Mouse (Mus musculus): ENCODE results near the gene Col4a3. TPM values are rescaled to one million over a fixed set of nuclear protein-coding genes. Genes with fewer than 3 reads are reported as not detected.

The Col4a3 gene
- polyA plus RNA-seq, 1 experiment from 2014 or later = 0.05 TPM

GRCm38 (mm10) chr1:82743962-82744361 is 157.2 kb downstream of the Col4a3 start:
- H3K9me3 ChIP-seq = no peaks in the 10 kb centered on the region
- H3K27ac ChIP-seq = no peak overlapping the region
- H3K4me1 ChIP-seq (replicated peaks) = no peaks in the 10 kb centered on the region
- peaks cover 37% of the 10 kb centered on the region for H3K36me3 ChIP-seq
- no peak for ATAC-seq (ENCODE audit: insufficient number of reproducible peaks, insufficient read depth, low FRiP score, low TSS enrichment, low read depth)
- no peaks in the 10 kb centered on the region for H3K27me3 ChIP-seq
- H3K4me2 ChIP-seq = no peak overlapping the region
- H3K9ac ChIP-seq (replicated peaks) = no peak overlapping the region
- no peak overlapping the region for H3K4me3 ChIP-seq (replicated peaks)
- WGBS = 92% methylated on average over 3 of the region's 3 CpGs

GRCm38 (mm10) chr1:82746408-82746807 is 159.7 kb downstream of the Col4a3 start:
- H3K9ac ChIP-seq (replicated peaks) = no peak overlapping the region
- no peak overlapping the region for H3K4me2 ChIP-seq
- no peak for ATAC-seq (ENCODE audit: insufficient number of reproducible peaks, insufficient read depth, low FRiP score, low TSS enrichment, low read depth)
- no peaks in the 10 kb centered on the region for H3K9me3 ChIP-seq
- H3K36me3 ChIP-seq = peaks cover 37% of the 10 kb centered on the region
- WGBS = 61% methylated on average over 4 of the region's 4 CpGs
- H3K27me3 ChIP-seq = no peaks in the 10 kb centered on the region
- H3K4me1 ChIP-seq (replicated peaks) = no peaks in the 10 kb centered on the region
- no peak overlapping the region for H3K27ac ChIP-seq
- H3K4me3 ChIP-seq (replicated peaks) = no peak overlapping the region

- ATAC-seq (ENCODE audit: insufficient number of reproducible peaks, insufficient read depth, low FRiP score, low TSS enrichment, low read depth) = no peak
- Histone ChIP-seq H3K36me3 (peaks cover 38% of the 10 kb centered on the region), H3K9me3 (no peaks in the 10 kb centered on the region), H3K27me3 (no peaks in the 10 kb centered on the region), H3K4me2 (no peak overlapping the region), H3K4me1 (replicated peaks) (no peaks in the 10 kb centered on the region), H3K27ac (no peak overlapping the region), H3K4me3 (replicated peaks) (no peak overlapping the region), H3K9ac (replicated peaks) (no peak overlapping the region)
- 89% methylated on average over 2 of the region's 2 CpGs for WGBS
Measured at GRCm38 (mm10) chr1:82747714-82748452, 161.2 kb downstream of the Col4a3 start.

- Histone ChIP-seq H3K4me2 (no peak overlapping the region), H3K27ac (no peak overlapping the region), H3K4me3 (replicated peaks) (no peak overlapping the region), H3K4me1 (replicated peaks) (no peaks in the 10 kb centered on the region), H3K36me3 (peaks cover 37% of the 10 kb centered on the region), H3K9ac (replicated peaks) (no peak overlapping the region), H3K27me3 (no peaks in the 10 kb centered on the region), H3K9me3 (0 out of 2 replicates have a peak, but pooled peaks cover 6% of the 10 kb centered on the region)
- WGBS = 88% methylated on average over 1 of the region's 1 CpGs
- ATAC-seq (ENCODE audit: insufficient number of reproducible peaks, insufficient read depth, low FRiP score, low TSS enrichment, low read depth) = no peak
Measured at GRCm38 (mm10) chr1:82759520-82759919, 172.8 kb downstream of the Col4a3 start.

- no peak overlapping the region for H3K27ac ChIP-seq
- 91% methylated on average over 8 of the region's 8 CpGs for WGBS
- ATAC-seq (ENCODE audit: insufficient number of reproducible peaks, insufficient read depth, low FRiP score, low TSS enrichment, low read depth) = no peak
Measured at GRCm38 (mm10) chr1:82761454-82762169, 174.9 kb downstream of the Col4a3 start.

GRCm38 (mm10) chr1:82762274-82762673 is 175.6 kb downstream of the Col4a3 start:
- no peaks in the 10 kb centered on the region for H3K27me3 ChIP-seq
- no peak for ATAC-seq (ENCODE audit: insufficient number of reproducible peaks, insufficient read depth, low FRiP score, low TSS enrichment, low read depth)
- H3K27ac ChIP-seq = no peak overlapping the region
- H3K4me3 ChIP-seq (replicated peaks) = no peak overlapping the region
- 0 out of 2 replicates have a peak, but pooled peaks cover 6% of the 10 kb centered on the region for H3K9me3 ChIP-seq
- H3K4me1 ChIP-seq (replicated peaks) = no peaks in the 10 kb centered on the region
- H3K9ac ChIP-seq (replicated peaks) = no peak overlapping the region
- H3K36me3 ChIP-seq = peaks cover 18% of the 10 kb centered on the region
- H3K4me2 ChIP-seq = no peak overlapping the region
- 77% methylated on average over 1 of the region's 1 CpGs for WGBS

More at GRCm38 (mm10) chr1:82761454-82762169, 174.9 kb downstream of the Col4a3 start:
- no peak overlapping the region for H3K4me2 ChIP-seq
- H3K4me1 ChIP-seq (replicated peaks) = no peaks in the 10 kb centered on the region
- peaks cover 19% of the 10 kb centered on the region for H3K36me3 ChIP-seq
- H3K27me3 ChIP-seq = no peaks in the 10 kb centered on the region
- 0 out of 2 replicates have a peak, but pooled peaks cover 6% of the 10 kb centered on the region for H3K9me3 ChIP-seq
- no peak overlapping the region for H3K4me3 ChIP-seq (replicated peaks)
- H3K9ac ChIP-seq (replicated peaks) = no peak overlapping the region

- ATAC-seq (ENCODE audit: insufficient number of reproducible peaks, insufficient read depth, low FRiP score, low TSS enrichment, low read depth) = no peak
- peaks cover 14% of the 10 kb centered on the region for H3K36me3 ChIP-seq
Measured at GRCm38 (mm10) chr1:82766227-82766626, 179.5 kb downstream of the Col4a3 start.

GRCm38 (mm10) chr1:82766641-82767040 is 179.9 kb downstream of the Col4a3 start:
- Histone ChIP-seq H3K4me1 (replicated peaks) (no peaks in the 10 kb centered on the region), H3K27ac (no peak overlapping the region), H3K4me2 (no peak overlapping the region), H3K4me3 (replicated peaks) (no peak overlapping the region), H3K9me3 (0 out of 2 replicates have a peak, but pooled peaks cover 6% of the 10 kb centered on the region), H3K27me3 (no peaks in the 10 kb centered on the region), H3K36me3 (peaks cover 12% of the 10 kb centered on the region), H3K9ac (replicated peaks) (no peak overlapping the region)
- no peak for ATAC-seq (ENCODE audit: insufficient number of reproducible peaks, insufficient read depth, low FRiP score, low TSS enrichment, low read depth)
- 58% methylated on average over 4 of the region's 4 CpGs for WGBS

More at GRCm38 (mm10) chr1:82766227-82766626, 179.5 kb downstream of the Col4a3 start:
- Histone ChIP-seq H3K9ac (replicated peaks) (no peak overlapping the region), H3K4me2 (no peak overlapping the region), H3K4me1 (replicated peaks) (no peaks in the 10 kb centered on the region), H3K27me3 (no peaks in the 10 kb centered on the region), H3K4me3 (replicated peaks) (no peak overlapping the region), H3K9me3 (0 out of 2 replicates have a peak, but pooled peaks cover 6% of the 10 kb centered on the region), H3K27ac (no peak overlapping the region)
- 56% methylated on average over 1 of the region's 1 CpGs for WGBS

- H3K27ac ChIP-seq = no peak within 1 kb of the TSS
- H3K4me1 ChIP-seq (replicated peaks) = no peaks in the 10 kb centered on the region
- no peaks in the 10 kb centered on the region for H3K27me3 ChIP-seq
- H3K4me2 ChIP-seq = no peak within 1 kb of the TSS
- H3K36me3 ChIP-seq = peaks cover 5% of the 10 kb centered on the region; the same call in 1 of the 2 replicates
- WGBS = 74% methylated on average over 5 of the region's 5 CpGs
- H3K4me3 ChIP-seq (replicated peaks) = no peak within 1 kb of the TSS
- H3K9me3 ChIP-seq = no peaks in the 10 kb centered on the region
- ATAC-seq (ENCODE audit: insufficient number of reproducible peaks, insufficient read depth, low FRiP score, low TSS enrichment, low read depth) = no peak
- H3K9ac ChIP-seq (replicated peaks) = no peak within 1 kb of the TSS
Measured at GRCm38 (mm10) chr1:82768269-82768668, 181.5 kb downstream of the Col4a3 start, which contains the start of gene Tm4sf20. Tm4sf20 (minus strand) TSS chr1:82768461.

- 87% methylated on average over 15 of the region's 15 CpGs for WGBS
Measured at GRCm38 (mm10) chr1:82771022-82771586, 184.4 kb downstream of the Col4a3 start, which contains the start of gene Gm47791. Gm47791 (minus strand) TSS chr1:82771243.

More at GRCm38 (mm10) chr1:82771022-82771586, 184.4 kb downstream of the Col4a3 start, which contains the start of gene Gm47791:
- Histone ChIP-seq H3K36me3 (peaks cover 5% of the 10 kb centered on the region; the same call in 1 of the 2 replicates), H3K27me3 (no peaks in the 10 kb centered on the region), H3K9ac (replicated peaks) (no peak within 1 kb of the TSS), H3K4me1 (replicated peaks) (no peaks in the 10 kb centered on the region), H3K9me3 (no peaks in the 10 kb centered on the region), H3K27ac (no peak within 1 kb of the TSS), H3K4me2 (no peak within 1 kb of the TSS), H3K4me3 (replicated peaks) (no peak within 1 kb of the TSS)
- no peak for ATAC-seq (ENCODE audit: insufficient number of reproducible peaks, insufficient read depth, low FRiP score, low TSS enrichment, low read depth)
